Mouse (Mus musculus): ENCODE measurements around the gene Mical1. TPM values are rescaled to one million over a fixed set of nuclear protein-coding genes. Genes with fewer than 3 reads are reported as not detected.

Mical1 gene
- total and polyA plus RNA-seq, 3 experiments: 1.3 to 15.7 TPM; not detected in 1

DNA sequence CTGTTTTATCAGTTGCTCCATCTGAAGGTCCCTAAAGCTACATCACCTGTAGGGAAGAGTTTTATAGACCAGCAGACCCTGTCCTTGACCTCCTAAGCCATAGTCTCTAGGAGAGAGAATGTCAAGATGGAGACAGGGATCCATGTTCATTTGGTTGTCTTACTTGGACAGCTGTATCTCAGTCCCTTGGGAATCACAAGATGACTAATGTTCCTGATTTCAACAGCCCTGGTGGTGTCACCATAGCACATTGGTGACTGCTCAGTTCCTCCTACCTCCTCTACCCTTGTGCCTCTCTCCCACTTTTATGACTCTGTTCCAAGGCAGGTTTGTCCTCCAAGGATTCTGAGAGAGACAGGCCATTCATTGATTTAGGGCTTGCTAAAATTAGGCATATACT lies 38.8 kb downstream of the Mical1 start:
- H3K9me3 ChIP-seq (replicated peaks; ENCODE audit: insufficient read depth, low read length): no peaks in the 10 kb centered on the region
- H3K4me3 ChIP-seq (ENCODE audit: control insufficient read depth in 1 of 2, insufficient read depth in 1 of 2, low read depth in 2 of 2, low read length in 2 of 2): no peak overlapping the region
- TF ChIP-seq NRF1 (IDR thresholded peaks at IDR 0.05; ENCODE audit: insufficient read depth, low read depth, low read length, poor library complexity, severe bottlenecking) (no peak), MYB (IDR thresholded peaks at IDR 0.05; ENCODE audit: low read depth, low read length) (no peak), CHD2 (IDR thresholded peaks at IDR 0.05; ENCODE audit: low read length) (no peak), GABPA (IDR thresholded peaks at IDR 0.05; ENCODE audit: low read depth, low read length) (no peak), MYC (IDR thresholded peaks at IDR 0.05; ENCODE audit: low read depth, low read length) (no peak), MXI1 (IDR thresholded peaks at IDR 0.05; ENCODE audit: low read depth, low read length) (no peak), E2F4 (IDR thresholded peaks at IDR 0.05; ENCODE audit: borderline replicate concordance, low read depth, low read length) (no peak), UBTF (IDR thresholded peaks at IDR 0.05; ENCODE audit: borderline replicate concordance, insufficient read depth, low read depth, low read length) (no peak), ELF1 (IDR thresholded peaks at IDR 0.05; ENCODE audit: low read depth, low read length) (no peak), POLR2AphosphoS5 (IDR thresholded peaks at IDR 0.05; ENCODE audit: borderline replicate concordance, low read depth, low read length) (no peak), ZMIZ1 (IDR thresholded peaks at IDR 0.05; ENCODE audit: low read depth, low read length) (no peak), HCFC1 (IDR thresholded peaks at IDR 0.05; ENCODE audit: low read depth, low read length) (no peak), USF1 (IDR thresholded peaks at IDR 0.05; ENCODE audit: low read depth, low read length) (no peak), CTCF (IDR thresholded peaks at IDR 0.05 in 2 of 3, conservative IDR thresholded peaks at IDR 0.05 in 1 of 3; ENCODE audit: control insufficient read depth in 1 of 3, insufficient read depth in 1 of 3, low read depth in 2 of 3, low read length in 3 of 3, poor library complexity in 1 of 3, severe bottlenecking in 1 of 3) (no peak)
- H3K9ac ChIP-seq (ENCODE audit: control insufficient read depth, low read depth, low read length, poor library complexity, severe bottlenecking): no peak overlapping the region
- peaks cover 0 to 3% of the 10 kb centered on the region in 2 experiments; a peak in 1 of 4 replicates for H3K27me3 ChIP-seq (ENCODE audit: control insufficient read depth in 1 of 2, insufficient read depth in 2 of 2, low read length in 2 of 2)
- peaks cover 0 to 3% of the 10 kb centered on the region in 2 experiments; a peak in 2 of 4 replicates for H3K36me3 ChIP-seq (ENCODE audit: control insufficient read depth in 1 of 2, insufficient read depth in 2 of 2, low read length in 2 of 2)
- no peak for DNase-seq (ENCODE audit: low read depth, low spot score)
- H3K27ac ChIP-seq (ENCODE audit: control insufficient read depth, low read depth, low read length): no peak overlapping the region
- H3K79me2 ChIP-seq (ENCODE audit: control insufficient read depth, insufficient read depth, low read length, poor library complexity): peaks cover 6% of the 10 kb centered on the region
- H3K4me1 ChIP-seq (ENCODE audit: control insufficient read depth in 1 of 2, insufficient read depth in 2 of 2, low read length in 2 of 2): no peaks in the 10 kb centered on the region; a peak in 1 of 4 replicates

DNA sequence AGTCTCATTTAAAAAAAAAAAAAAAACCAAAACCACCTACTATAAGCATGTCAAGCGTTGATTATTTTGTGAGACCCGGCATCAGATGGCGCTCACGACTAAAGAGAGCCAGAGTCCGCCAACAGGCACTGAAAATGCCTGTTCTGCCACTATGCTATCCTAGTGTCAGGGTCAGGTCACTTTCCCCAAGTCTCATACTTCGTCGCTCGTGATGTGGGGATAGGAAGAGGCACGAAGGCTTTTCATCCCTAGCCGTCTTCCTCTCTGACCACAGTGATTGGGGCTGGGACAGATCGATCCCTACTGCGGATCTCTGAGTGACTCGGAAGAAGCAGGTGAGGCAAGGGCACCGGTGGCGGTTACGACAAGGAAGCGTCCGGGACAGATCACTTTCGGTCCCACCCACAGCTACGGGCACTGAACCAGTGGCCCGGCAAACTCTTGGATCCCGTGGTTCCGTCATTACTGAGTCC lies 42.4 kb downstream of the Mical1 start:
- Histone ChIP-seq H3K36me3 (ENCODE audit: control insufficient read depth in 1 of 2, insufficient read depth in 2 of 2, low read length in 2 of 2) (peaks cover 0 to 25% of the 10 kb centered on the region in 2 experiments; a peak in 2 of 4 replicates), H3K9me3 (replicated peaks; ENCODE audit: insufficient read depth, low read length) (no peaks in the 10 kb centered on the region), H3K4me3 (ENCODE audit: control insufficient read depth in 1 of 2, insufficient read depth in 1 of 2, low read depth in 2 of 2, low read length in 2 of 2) (peak overlapping the region; percentile 70 to 75), H3K4me1 (ENCODE audit: control insufficient read depth in 1 of 2, insufficient read depth in 2 of 2, low read length in 2 of 2) (peaks cover 5 to 16% of the 10 kb centered on the region in 2 experiments), H3K9ac (ENCODE audit: control insufficient read depth, low read depth, low read length, poor library complexity, severe bottlenecking) (peak overlapping the region; percentile 96), H3K27ac (ENCODE audit: control insufficient read depth, low read depth, low read length) (peak overlapping the region; percentile 93), H3K79me2 (ENCODE audit: control insufficient read depth, insufficient read depth, low read length, poor library complexity) (peaks cover 28% of the 10 kb centered on the region), H3K27me3 (ENCODE audit: control insufficient read depth in 1 of 2, insufficient read depth in 2 of 2, low read length in 2 of 2) (no peaks in the 10 kb centered on the region)
- DNase-seq (ENCODE audit: low read depth, low spot score): peak; percentile 86
- no peak for TF ChIP-seq MAFK (IDR thresholded peaks at IDR 0.05; ENCODE audit: borderline replicate concordance, low read depth, low read length)
- TF ChIP-seq NELFE (IDR thresholded peaks at IDR 0.05; ENCODE audit: low read depth, low read length): no peak
- no peak for TF ChIP-seq USF1 (IDR thresholded peaks at IDR 0.05; ENCODE audit: low read depth, low read length)
- TF ChIP-seq RCOR1 (IDR thresholded peaks at IDR 0.05; ENCODE audit: low read depth, low read length): no peak
- TF ChIP-seq RAD21 (IDR thresholded peaks at IDR 0.05; ENCODE audit: low read depth, low read length): peak; percentile 75
- peak; percentile 60 for TF ChIP-seq SMC3 (IDR thresholded peaks at IDR 0.05; ENCODE audit: low read depth, low read length)
- no peak for TF ChIP-seq POLR2AphosphoS5 (IDR thresholded peaks at IDR 0.05; ENCODE audit: borderline replicate concordance, low read depth, low read length)
- TF ChIP-seq ZKSCAN1 (IDR thresholded peaks at IDR 0.05; ENCODE audit: low read depth, low read length): no peak
- no peak for TF ChIP-seq TAL1 (IDR thresholded peaks at IDR 0.05; ENCODE audit: low read length)
- TF ChIP-seq EP300 (IDR thresholded peaks at IDR 0.05; ENCODE audit: low read depth in 1 of 2, low read length in 2 of 2): no peak
- TF ChIP-seq MXI1 (IDR thresholded peaks at IDR 0.05; ENCODE audit: low read depth, low read length): peak; percentile 63
- no peak for TF ChIP-seq E2F4 (IDR thresholded peaks at IDR 0.05; ENCODE audit: borderline replicate concordance, low read depth, low read length)
- 0 out of 2 replicates have a peak, but pooled peaks have one; percentile 37 for TF ChIP-seq UBTF (IDR thresholded peaks at IDR 0.05; ENCODE audit: borderline replicate concordance, insufficient read depth, low read depth, low read length)
- TF ChIP-seq TBP (IDR thresholded peaks at IDR 0.05; ENCODE audit: low read depth, low read length): no peak
- TF ChIP-seq SIN3A (IDR thresholded peaks at IDR 0.05; ENCODE audit: low read length): no peak; the same call in 1 of the 2 replicates
- no peak for TF ChIP-seq MYB (IDR thresholded peaks at IDR 0.05; ENCODE audit: low read depth, low read length)
- no peak for TF ChIP-seq MEF2A (IDR thresholded peaks at IDR 0.05; ENCODE audit: extremely low read depth, insufficient replicate concordance, low read depth, low read length, poor library complexity, severe bottlenecking)
- no peak for TF ChIP-seq ZMIZ1 (IDR thresholded peaks at IDR 0.05; ENCODE audit: low read depth, low read length)
- no peak for TF ChIP-seq MAX (IDR thresholded peaks at IDR 0.05; ENCODE audit: low read length)
- TF ChIP-seq CTCF (IDR thresholded peaks at IDR 0.05 in 2 of 3, conservative IDR thresholded peaks at IDR 0.05 in 1 of 3; ENCODE audit: control insufficient read depth in 1 of 3, insufficient read depth in 1 of 3, low read depth in 2 of 3, low read length in 3 of 3, poor library complexity in 1 of 3, severe bottlenecking in 1 of 3): peak in 2 of 3 experiments; percentile 49 to 67; a peak in 4 of 6 replicates
- TF ChIP-seq POLR2AphosphoS2 (IDR thresholded peaks at IDR 0.05; ENCODE audit: low read length): no peak
- TF ChIP-seq BHLHE40 (IDR thresholded peaks at IDR 0.05; ENCODE audit: borderline replicate concordance, low read depth, low read length): no peak
- TF ChIP-seq ETS1 (IDR thresholded peaks at IDR 0.05; ENCODE audit: low read depth, low read length): no peak
